Mouse (Mus musculus): ENCODE results near the gene Nsun6. TPM values are rescaled to one million over a fixed set of nuclear protein-coding genes. Genes with fewer than 3 reads are reported as not detected.

The Nsun6 gene
- polyA plus RNA-seq, 1 experiment from 2014 or later = 12.1 TPM

DNA sequence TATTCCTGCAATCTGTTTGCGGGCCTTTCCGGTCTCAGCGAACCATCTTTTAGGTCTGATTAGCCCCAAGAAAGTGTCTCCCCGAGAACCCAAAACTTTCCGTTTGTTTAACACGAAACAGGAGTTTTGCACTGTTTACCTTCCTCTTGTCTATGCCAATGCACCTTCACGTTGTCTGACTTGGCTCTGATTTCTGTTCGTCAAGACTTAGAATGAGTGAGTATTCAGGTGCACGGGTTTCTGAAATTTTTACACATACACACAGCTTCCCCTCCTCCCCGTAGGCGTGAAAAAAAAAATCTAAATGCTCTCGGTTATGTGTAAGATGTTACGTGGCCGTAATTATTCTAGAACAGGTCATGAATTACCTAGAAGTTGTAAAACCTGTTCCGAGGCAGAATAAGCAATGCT, 877 bp upstream of the Nsun6 start:
- Histone ChIP-seq H3K4me2 (peak overlapping the region; percentile 71), H3K27me3 (no peaks in the 10 kb centered on the region), H3K9ac (replicated peaks) (peak overlapping the region; percentile 96), H3K4me3 (replicated peaks) (peak overlapping the region; percentile 77), H3K27ac (peak overlapping the region; percentile 95), H3K9me3 (no peaks in the 10 kb centered on the region), H3K36me3 (peaks cover 18% of the 10 kb centered on the region; the same call in 1 of the 2 replicates), H3K4me1 (replicated peaks) (peaks cover 11% of the 10 kb centered on the region)
- 1% methylated on average over 15 of the region's 15 CpGs for WGBS
- ATAC-seq (ENCODE audit: insufficient number of reproducible peaks, insufficient read depth, low FRiP score, low TSS enrichment, low read depth) = no peak

DNA sequence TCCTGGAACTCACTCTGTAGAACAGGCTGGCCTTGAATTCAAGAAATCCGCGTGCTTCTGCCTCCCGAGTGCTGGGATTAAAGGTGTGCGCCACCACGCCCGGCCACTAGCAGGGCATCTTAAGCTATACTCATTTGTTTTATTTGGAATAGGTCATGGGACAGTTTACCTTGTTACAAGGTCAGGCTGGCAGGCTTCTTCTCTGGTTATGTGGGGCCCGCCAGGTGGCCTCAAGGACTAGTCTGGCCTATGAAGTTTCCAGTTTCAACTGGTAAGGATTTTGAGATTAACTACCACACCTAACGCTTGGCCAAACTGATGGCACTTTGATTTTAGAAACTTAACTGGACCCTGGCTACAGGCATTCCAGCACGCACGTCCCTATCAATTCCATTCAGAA, 373 bp downstream of the Nsun6 start:
- Histone ChIP-seq H3K27ac (peak overlapping the region; percentile 87), H3K9ac (replicated peaks) (peak overlapping the region; percentile 72), H3K4me2 (peak overlapping the region; percentile 60), H3K36me3 (peaks cover 13% of the 10 kb centered on the region; the same call in 1 of the 2 replicates), H3K4me1 (replicated peaks) (peaks cover 11% of the 10 kb centered on the region), H3K4me3 (replicated peaks) (peak overlapping the region; percentile 77), H3K9me3 (no peaks in the 10 kb centered on the region), H3K27me3 (no peaks in the 10 kb centered on the region)
- peak; percentile 55 for ATAC-seq (ENCODE audit: insufficient number of reproducible peaks, insufficient read depth, low FRiP score, low TSS enrichment, low read depth)
- 19% methylated on average over 10 of the region's 10 CpGs for WGBS

DNA sequence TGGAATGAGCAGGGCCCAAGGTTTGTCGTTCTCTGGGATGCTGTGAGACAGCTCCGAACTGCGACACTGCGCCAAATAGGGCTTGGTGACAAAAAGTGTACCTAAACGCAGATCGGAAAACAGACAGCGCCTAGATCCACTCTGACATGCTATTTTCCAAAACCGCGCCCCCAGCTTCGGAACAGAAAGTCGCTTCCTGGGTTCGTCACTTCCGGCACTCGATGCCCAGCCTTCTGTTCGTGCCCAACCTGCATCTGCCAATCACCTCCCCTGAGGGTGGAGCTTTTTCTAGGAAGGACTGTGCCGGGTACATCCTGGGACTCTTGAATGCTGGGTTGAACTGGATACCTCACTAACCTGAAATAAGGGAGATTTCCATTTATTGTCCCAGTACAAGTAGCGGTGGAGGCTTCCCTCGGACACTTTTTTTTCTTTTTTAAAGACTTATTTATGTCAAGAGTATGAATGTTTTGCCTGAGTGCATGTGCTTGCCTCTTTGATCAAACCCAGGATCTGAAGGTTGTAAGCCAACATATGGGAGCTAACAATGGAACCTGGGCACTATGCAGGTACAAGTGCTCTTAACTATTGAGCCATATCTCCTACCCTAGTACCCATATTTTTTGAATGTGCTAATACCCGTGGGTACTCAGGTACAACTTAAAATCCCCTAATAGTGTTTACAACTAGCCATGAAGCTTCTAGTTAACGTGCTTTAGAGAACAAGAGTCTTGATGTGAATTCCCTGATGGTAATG, 5.6 kb downstream of the Nsun6 start, which contains the start of gene Arl5b:
Gene Arl5b, plus strand, starts transcription at position 279 of the 757 bp plus-strand sequence.
- H3K36me3 ChIP-seq = no peaks in the 10 kb centered on the region
- peak within 1 kb of the TSS; percentile 60 for H3K9ac ChIP-seq (replicated peaks)
- peak within 1 kb of the TSS; percentile 62 for H3K4me2 ChIP-seq
- H3K4me3 ChIP-seq (replicated peaks) = peak within 1 kb of the TSS; percentile 64
- H3K27me3 ChIP-seq = no peaks in the 10 kb centered on the region
- WGBS = 9% methylated on average over 20 of the region's 20 CpGs
- H3K27ac ChIP-seq = no peak within 1 kb of the TSS
- H3K4me1 ChIP-seq (replicated peaks) = peaks cover 8% of the 10 kb centered on the region
- ATAC-seq (ENCODE audit: insufficient number of reproducible peaks, insufficient read depth, low FRiP score, low TSS enrichment, low read depth) = peak; percentile 96
- no peaks in the 10 kb centered on the region for H3K9me3 ChIP-seq

GRCm38 (mm10) chr2:15040326-15040725, 14.5 kb downstream of the Nsun6 start:
- no peak overlapping the region for H3K4me3 ChIP-seq (replicated peaks)
- ATAC-seq (ENCODE audit: insufficient number of reproducible peaks, insufficient read depth, low FRiP score, low TSS enrichment, low read depth) = no peak
- no peak overlapping the region for H3K9ac ChIP-seq (replicated peaks)
- H3K4me2 ChIP-seq = no peak overlapping the region
- no peaks in the 10 kb centered on the region for H3K9me3 ChIP-seq
- H3K27ac ChIP-seq = no peak overlapping the region
- H3K36me3 ChIP-seq = peaks cover 31% of the 10 kb centered on the region; the same call in 1 of the 2 replicates
- WGBS = 56% methylated on average over 5 of the region's 5 CpGs
- H3K4me1 ChIP-seq (replicated peaks) = no peaks in the 10 kb centered on the region
- H3K27me3 ChIP-seq = no peaks in the 10 kb centered on the region

DNA sequence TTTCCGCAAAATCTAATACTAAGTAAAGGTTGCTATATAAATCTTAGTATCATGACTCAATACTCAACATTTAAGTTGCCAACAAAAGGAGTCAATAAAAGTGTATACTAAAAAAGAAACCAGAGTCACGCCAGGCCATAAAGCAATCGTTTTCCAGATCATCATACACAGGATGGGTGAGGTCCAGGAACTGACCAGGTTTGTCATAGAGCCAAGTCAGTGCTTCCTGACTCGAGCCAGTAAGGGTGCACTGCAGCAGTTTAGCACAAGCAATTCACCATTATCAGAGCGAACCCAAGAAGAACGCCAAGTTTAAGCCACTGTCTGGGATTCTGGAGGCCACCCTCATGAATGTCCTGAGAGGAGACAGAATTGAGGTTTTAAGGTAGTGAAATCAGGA, 16.2 kb downstream of the Nsun6 start:
- no peaks in the 10 kb centered on the region for H3K9me3 ChIP-seq
- H3K4me1 ChIP-seq (replicated peaks) = no peaks in the 10 kb centered on the region
- no peak overlapping the region for H3K9ac ChIP-seq (replicated peaks)
- WGBS = 90% methylated on average over 6 of the region's 6 CpGs
- ATAC-seq (ENCODE audit: insufficient number of reproducible peaks, insufficient read depth, low FRiP score, low TSS enrichment, low read depth) = no peak
- H3K4me3 ChIP-seq (replicated peaks) = no peak overlapping the region
- H3K27me3 ChIP-seq = no peaks in the 10 kb centered on the region
- H3K36me3 ChIP-seq = peaks cover 31% of the 10 kb centered on the region; the same call in 1 of the 2 replicates
- no peak overlapping the region for H3K27ac ChIP-seq
- no peak overlapping the region for H3K4me2 ChIP-seq

DNA sequence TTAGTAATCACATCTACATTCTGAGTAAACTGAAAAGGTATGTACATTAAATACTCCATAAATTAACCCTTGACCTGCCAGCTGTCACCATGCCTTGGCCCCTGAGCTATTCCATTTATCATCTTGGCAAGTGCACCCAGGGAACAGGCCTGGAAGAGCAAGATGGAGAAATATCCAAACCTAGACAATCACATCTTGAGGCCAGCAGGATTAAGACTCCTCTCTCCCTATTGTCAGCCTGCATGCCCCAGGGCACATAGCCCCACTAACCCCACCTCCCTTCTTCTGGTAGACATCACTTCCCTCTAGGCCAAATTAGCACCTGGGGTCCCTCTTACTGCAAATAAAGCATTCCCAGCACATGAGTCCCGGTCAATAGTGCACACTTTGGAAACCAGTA, 27.1 kb downstream of the Nsun6 start:
- H3K27me3 ChIP-seq = no peaks in the 10 kb centered on the region
- peaks cover 13% of the 10 kb centered on the region; the same call in 1 of the 2 replicates for H3K36me3 ChIP-seq
- H3K27ac ChIP-seq = no peak overlapping the region
- no peaks in the 10 kb centered on the region for H3K4me1 ChIP-seq (replicated peaks)
- ATAC-seq (ENCODE audit: insufficient number of reproducible peaks, insufficient read depth, low FRiP score, low TSS enrichment, low read depth) = no peak
- H3K9ac ChIP-seq (replicated peaks) = no peak overlapping the region
- no peak overlapping the region for H3K4me3 ChIP-seq (replicated peaks)
- WGBS = 86% methylated on average over 1 of the region's 1 CpGs
- no peaks in the 10 kb centered on the region for H3K9me3 ChIP-seq
- no peak overlapping the region for H3K4me2 ChIP-seq

- H3K4me3 ChIP-seq (replicated peaks) = no peak overlapping the region
- no peak for ATAC-seq (ENCODE audit: insufficient number of reproducible peaks, insufficient read depth, low FRiP score, low TSS enrichment, low read depth)
- WGBS = 83% methylated on average over 3 of the region's 3 CpGs
- H3K9ac ChIP-seq (replicated peaks) = no peak overlapping the region
- no peaks in the 10 kb centered on the region for H3K9me3 ChIP-seq
- H3K27ac ChIP-seq = no peak overlapping the region
- no peaks in the 10 kb centered on the region for H3K27me3 ChIP-seq
- peaks cover 13% of the 10 kb centered on the region; the same call in 1 of the 2 replicates for H3K36me3 ChIP-seq
- H3K4me2 ChIP-seq = no peak overlapping the region
- H3K4me1 ChIP-seq (replicated peaks) = no peaks in the 10 kb centered on the region
Observed at GRCm38 (mm10) chr2:15026817-15027216, 28.1 kb downstream of the Nsun6 start.

- Histone ChIP-seq H3K9me3 (no peaks in the 10 kb centered on the region), H3K9ac (replicated peaks) (no peak overlapping the region), H3K36me3 (peaks cover 16% of the 10 kb centered on the region; the same call in 1 of the 2 replicates), H3K27ac (no peak overlapping the region), H3K27me3 (no peaks in the 10 kb centered on the region), H3K4me2 (no peak overlapping the region), H3K4me1 (replicated peaks) (no peaks in the 10 kb centered on the region), H3K4me3 (replicated peaks) (no peak overlapping the region)
- 87% methylated on average over 1 of the region's 1 CpGs for WGBS
- no peak for ATAC-seq (ENCODE audit: insufficient number of reproducible peaks, insufficient read depth, low FRiP score, low TSS enrichment, low read depth)
Observed at GRCm38 (mm10) chr2:15008072-15008471, 46.8 kb downstream of the Nsun6 start.

DNA sequence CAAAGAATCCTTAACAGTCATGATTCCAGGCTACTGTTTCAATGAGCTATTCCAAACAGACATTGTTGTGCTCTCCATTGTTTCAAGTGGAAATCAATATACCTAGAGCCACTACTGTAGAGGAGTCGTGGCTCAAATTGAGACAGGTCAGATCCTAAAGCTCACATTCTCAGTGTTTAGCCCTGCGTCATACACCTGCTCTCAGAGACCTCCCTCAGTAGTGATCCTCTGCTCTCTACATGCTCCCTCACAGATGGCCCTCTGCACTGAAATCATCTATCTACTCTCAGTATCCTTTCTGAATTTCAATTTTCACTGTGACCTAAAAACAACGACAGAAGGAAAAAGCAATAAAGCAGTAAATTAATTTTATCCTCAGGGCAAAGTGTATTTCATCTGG, 47.3 kb downstream of the Nsun6 start:
- Histone ChIP-seq H3K4me3 (replicated peaks) (no peak overlapping the region), H3K9ac (replicated peaks) (no peak overlapping the region), H3K27me3 (no peaks in the 10 kb centered on the region), H3K27ac (no peak overlapping the region), H3K9me3 (no peaks in the 10 kb centered on the region), H3K4me2 (no peak overlapping the region), H3K36me3 (peaks cover 16% of the 10 kb centered on the region; the same call in 1 of the 2 replicates), H3K4me1 (replicated peaks) (no peaks in the 10 kb centered on the region)
- 85% methylated on average over 3 of the region's 3 CpGs for WGBS
- ATAC-seq (ENCODE audit: insufficient number of reproducible peaks, insufficient read depth, low FRiP score, low TSS enrichment, low read depth) = no peak

- Histone ChIP-seq H3K27me3 (no peaks in the 10 kb centered on the region), H3K4me2 (no peak overlapping the region), H3K4me3 (replicated peaks) (no peak overlapping the region), H3K36me3 (peaks cover 4% of the 10 kb centered on the region), H3K4me1 (replicated peaks) (no peaks in the 10 kb centered on the region), H3K9me3 (no peaks in the 10 kb centered on the region), H3K9ac (replicated peaks) (no peak overlapping the region), H3K27ac (no peak overlapping the region)
- ATAC-seq (ENCODE audit: insufficient number of reproducible peaks, insufficient read depth, low FRiP score, low TSS enrichment, low read depth) = no peak
- 89% methylated on average over 5 of the region's 5 CpGs for WGBS
Observed at GRCm38 (mm10) chr2:14997836-14998235, 57.0 kb downstream of the Nsun6 start.

GRCm38 (mm10) chr2:14996036-14996435, 58.8 kb downstream of the Nsun6 start:
- H3K4me2 ChIP-seq = no peak overlapping the region
- H3K4me3 ChIP-seq (replicated peaks) = no peak overlapping the region
- no peak overlapping the region for H3K27ac ChIP-seq
- H3K9me3 ChIP-seq = no peaks in the 10 kb centered on the region
- peaks cover 4% of the 10 kb centered on the region for H3K36me3 ChIP-seq
- no peaks in the 10 kb centered on the region for H3K4me1 ChIP-seq (replicated peaks)
- no peak overlapping the region for H3K9ac ChIP-seq (replicated peaks)
- WGBS = 83% methylated on average over 4 of the region's 4 CpGs
- ATAC-seq (ENCODE audit: insufficient number of reproducible peaks, insufficient read depth, low FRiP score, low TSS enrichment, low read depth) = no peak
- no peaks in the 10 kb centered on the region for H3K27me3 ChIP-seq

- Histone ChIP-seq H3K9me3 (no peaks in the 10 kb centered on the region), H3K27me3 (no peaks in the 10 kb centered on the region), H3K36me3 (peaks cover 4% of the 10 kb centered on the region), H3K4me2 (no peak overlapping the region), H3K9ac (replicated peaks) (no peak overlapping the region), H3K4me3 (replicated peaks) (no peak overlapping the region), H3K4me1 (replicated peaks) (no peaks in the 10 kb centered on the region), H3K27ac (no peak overlapping the region)
- ATAC-seq (ENCODE audit: insufficient number of reproducible peaks, insufficient read depth, low FRiP score, low TSS enrichment, low read depth) = no peak
- 89% methylated on average over 4 of the region's 4 CpGs for whole genome bisulfite sequencing
Observed at GRCm38 (mm10) chr2:14992531-14992930, 62.3 kb downstream of the Nsun6 start.

All from limb, embryonic 12.5 days (tissue).